Mouse (Mus musculus): ENCODE results near the gene Abhd14b. TPM values are rescaled to one million over a fixed set of nuclear protein-coding genes. Genes with fewer than 3 reads are reported as not detected.

Abhd14b gene
- polyA plus RNA-seq, 1 experiment from 2014 or later: 5.1 TPM

GRCm38 (mm10) chr9:106460401-106461025, 13.3 kb downstream of the Abhd14b start:
- Histone ChIP-seq H3K9ac (no peak overlapping the region), H3K27me3 (replicated peaks) (peaks cover 9% of the 10 kb centered on the region; the same call in 1 of the 2 replicates), H3K27ac (ENCODE audit: poor library complexity, severe bottlenecking) (no peak overlapping the region), H3K4me2 (no peak overlapping the region), H3K4me3 (no peak overlapping the region), H3K36me3 (peaks cover 50% of the 10 kb centered on the region), H3K9me3 (replicated peaks) (no peaks in the 10 kb centered on the region), H3K4me1 (replicated peaks) (peaks cover 54% of the 10 kb centered on the region)
- no peak for ATAC-seq (ENCODE audit: insufficient number of reproducible peaks, low FRiP score)
- 77% methylated on average over 18 of the region's 18 CpGs for WGBS

GRCm38 (mm10) chr9:106461026-106461415, 13.8 kb downstream of the Abhd14b start:
- WGBS: 87% methylated on average over 9 of the region's 9 CpGs

GRCm38 (mm10) chr9:106461641-106462429, 14.6 kb downstream of the Abhd14b start:
- 84% methylated on average over 16 of the region's 16 CpGs for WGBS
- H3K36me3 ChIP-seq: peaks cover 48% of the 10 kb centered on the region
- H3K9ac ChIP-seq: no peak overlapping the region
- no peak for ATAC-seq (ENCODE audit: insufficient number of reproducible peaks, low FRiP score)
- no peaks in the 10 kb centered on the region for H3K9me3 ChIP-seq (replicated peaks)
- no peak overlapping the region for H3K27ac ChIP-seq (ENCODE audit: poor library complexity, severe bottlenecking)
- H3K27me3 ChIP-seq (replicated peaks): peaks cover 13% of the 10 kb centered on the region
- peaks cover 46% of the 10 kb centered on the region for H3K4me1 ChIP-seq (replicated peaks)
- H3K4me2 ChIP-seq: no peak overlapping the region
- no peak overlapping the region for H3K4me3 ChIP-seq

More at GRCm38 (mm10) chr9:106461026-106461415, 13.8 kb downstream of the Abhd14b start:
- no peak for ATAC-seq (ENCODE audit: insufficient number of reproducible peaks, low FRiP score)
- Histone ChIP-seq H3K4me3 (no peak overlapping the region), H3K36me3 (peaks cover 50% of the 10 kb centered on the region), H3K4me2 (no peak overlapping the region), H3K9me3 (replicated peaks) (no peaks in the 10 kb centered on the region), H3K9ac (no peak overlapping the region), H3K27me3 (replicated peaks) (peaks cover 13% of the 10 kb centered on the region), H3K27ac (ENCODE audit: poor library complexity, severe bottlenecking) (no peak overlapping the region), H3K4me1 (replicated peaks) (peaks cover 54% of the 10 kb centered on the region)

GRCm38 (mm10) chr9:106462430-106462800, 15.2 kb downstream of the Abhd14b start:
- Histone ChIP-seq H3K27me3 (replicated peaks) (peaks cover 13% of the 10 kb centered on the region), H3K9ac (no peak overlapping the region), H3K4me2 (no peak overlapping the region), H3K27ac (ENCODE audit: poor library complexity, severe bottlenecking) (no peak overlapping the region), H3K4me1 (replicated peaks) (peaks cover 40% of the 10 kb centered on the region), H3K9me3 (replicated peaks) (no peaks in the 10 kb centered on the region), H3K4me3 (no peak overlapping the region), H3K36me3 (peaks cover 48% of the 10 kb centered on the region)
- no peak for ATAC-seq (ENCODE audit: insufficient number of reproducible peaks, low FRiP score)
- WGBS: 88% methylated on average over 12 of the region's 12 CpGs

- ATAC-seq (ENCODE audit: insufficient number of reproducible peaks, low FRiP score): no peak
- peaks cover 48% of the 10 kb centered on the region for H3K36me3 ChIP-seq
- peaks cover 13% of the 10 kb centered on the region for H3K27me3 ChIP-seq (replicated peaks)
- WGBS: 84% methylated on average over 21 of the region's 21 CpGs
- no peak overlapping the region for H3K4me3 ChIP-seq
- H3K4me2 ChIP-seq: no peak overlapping the region
- H3K27ac ChIP-seq (ENCODE audit: poor library complexity, severe bottlenecking): no peak overlapping the region
- peaks cover 30% of the 10 kb centered on the region for H3K4me1 ChIP-seq (replicated peaks)
- peak overlapping the region; percentile 13; the same call in 1 of the 2 replicates for H3K9ac ChIP-seq
- no peaks in the 10 kb centered on the region for H3K9me3 ChIP-seq (replicated peaks)
Observed at GRCm38 (mm10) chr9:106463122-106464063, 16.1 kb downstream of the Abhd14b start.

GRCm38 (mm10) chr9:106464751-106465541, 17.7 kb downstream of the Abhd14b start:
- Histone ChIP-seq H3K4me1 (replicated peaks) (peaks cover 17% of the 10 kb centered on the region), H3K9ac (peak overlapping the region; percentile 71), H3K9me3 (replicated peaks) (no peaks in the 10 kb centered on the region), H3K4me2 (peak overlapping the region; percentile 93), H3K27me3 (replicated peaks) (peaks cover 13% of the 10 kb centered on the region), H3K4me3 (peak overlapping the region; percentile 59), H3K27ac (ENCODE audit: poor library complexity, severe bottlenecking) (no peak overlapping the region), H3K36me3 (peaks cover 42% of the 10 kb centered on the region)
- WGBS: 2% methylated on average over 98 of the region's 99 CpGs
- peak; percentile 75 for ATAC-seq (ENCODE audit: insufficient number of reproducible peaks, low FRiP score)

- ATAC-seq (ENCODE audit: insufficient number of reproducible peaks, low FRiP score): 0 out of 2 replicates have a peak, but pooled peaks have one; percentile 2
- H3K27me3 ChIP-seq (replicated peaks): peaks cover 13% of the 10 kb centered on the region
- peaks cover 14% of the 10 kb centered on the region for H3K4me1 ChIP-seq (replicated peaks)
- H3K27ac ChIP-seq (ENCODE audit: poor library complexity, severe bottlenecking): no peak within 1 kb of the TSS
- peaks cover 35% of the 10 kb centered on the region for H3K36me3 ChIP-seq
- H3K9ac ChIP-seq: peak within 1 kb of the TSS; percentile 71
- no peaks in the 10 kb centered on the region for H3K9me3 ChIP-seq (replicated peaks)
- H3K4me3 ChIP-seq: peak within 1 kb of the TSS; percentile 59
- peak within 1 kb of the TSS; percentile 93 for H3K4me2 ChIP-seq
- 33% methylated on average over 26 of the region's 26 CpGs for WGBS
Observed at GRCm38 (mm10) chr9:106465571-106466200, 18.4 kb downstream of the Abhd14b start, which contains the start of gene Gpr62. Gene Gpr62, minus strand, starts transcription at chr9:106465938.

- peaks cover 26% of the 10 kb centered on the region for H3K36me3 ChIP-seq
- ATAC-seq (ENCODE audit: insufficient number of reproducible peaks, low FRiP score): no peak
- WGBS: 72% methylated on average over 6 of the region's 6 CpGs
- peaks cover 13% of the 10 kb centered on the region for H3K27me3 ChIP-seq (replicated peaks)
- H3K4me2 ChIP-seq: no peak overlapping the region
- H3K9me3 ChIP-seq (replicated peaks): no peaks in the 10 kb centered on the region
- peaks cover 16% of the 10 kb centered on the region for H3K4me1 ChIP-seq (replicated peaks)
- no peak overlapping the region for H3K9ac ChIP-seq
- H3K4me3 ChIP-seq: no peak overlapping the region
- H3K27ac ChIP-seq (ENCODE audit: poor library complexity, severe bottlenecking): no peak overlapping the region
Observed at GRCm38 (mm10) chr9:106466721-106467120, 19.5 kb downstream of the Abhd14b start.

- 84% methylated on average over 7 of the region's 7 CpGs for WGBS
- Histone ChIP-seq H3K4me3 (no peak overlapping the region), H3K27ac (ENCODE audit: poor library complexity, severe bottlenecking) (no peak overlapping the region), H3K9ac (no peak overlapping the region), H3K4me2 (no peak overlapping the region), H3K4me1 (replicated peaks) (peaks cover 26% of the 10 kb centered on the region), H3K27me3 (replicated peaks) (peaks cover 13% of the 10 kb centered on the region), H3K36me3 (peaks cover 16% of the 10 kb centered on the region), H3K9me3 (replicated peaks) (no peaks in the 10 kb centered on the region)
- no peak for ATAC-seq (ENCODE audit: insufficient number of reproducible peaks, low FRiP score)
Observed at GRCm38 (mm10) chr9:106467746-106468145, 20.5 kb downstream of the Abhd14b start.

GRCm38 (mm10) chr9:106469317-106469716, 22.1 kb downstream of the Abhd14b start:
- Histone ChIP-seq H3K9me3 (replicated peaks) (no peaks in the 10 kb centered on the region), H3K27ac (ENCODE audit: poor library complexity, severe bottlenecking) (no peak overlapping the region), H3K9ac (no peak overlapping the region), H3K4me3 (no peak overlapping the region), H3K4me2 (no peak overlapping the region), H3K4me1 (replicated peaks) (peaks cover 31% of the 10 kb centered on the region), H3K27me3 (replicated peaks) (peaks cover 4% of the 10 kb centered on the region), H3K36me3 (0 out of 2 replicates have a peak, but pooled peaks cover under 1% of the 10 kb centered on the region)
- WGBS: 65% methylated on average over 6 of the region's 6 CpGs
- no peak for ATAC-seq (ENCODE audit: insufficient number of reproducible peaks, low FRiP score)

Data from heart, embryonic 12.5 days (tissue).